Mouse (Mus musculus): ENCODE results near the gene Theg. TPM values are rescaled to one million over a fixed set of nuclear protein-coding genes. Genes with fewer than 3 reads are reported as not detected.

Theg gene
- total and polyA plus RNA-seq, 3 experiments: not detected

GRCm38 (mm10) chr10:79615860-79616259 is 28.7 kb upstream of the Theg start:
- no peaks in the 10 kb centered on the region for H3K27me3 ChIP-seq (ENCODE audit: control insufficient read depth in 1 of 2, insufficient read depth in 2 of 2, low read length in 2 of 2)
- H3K4me1 ChIP-seq (ENCODE audit: control insufficient read depth in 1 of 2, insufficient read depth in 2 of 2, low read length in 2 of 2): no peaks in the 10 kb centered on the region
- DNase-seq (ENCODE audit: low read depth, low spot score): no peak

GRCm38 (mm10) chr10:79614305-79614643 is 27.1 kb upstream of the Theg start:
- no peaks in the 10 kb centered on the region for H3K4me1 ChIP-seq (ENCODE audit: control insufficient read depth in 1 of 2, insufficient read depth in 2 of 2, low read length in 2 of 2)
- H3K79me2 ChIP-seq (ENCODE audit: control insufficient read depth, insufficient read depth, low read length, poor library complexity): no peaks in the 10 kb centered on the region
- TF ChIP-seq ELF1 (IDR thresholded peaks at IDR 0.05; ENCODE audit: low read depth, low read length) (no peak), ZMIZ1 (IDR thresholded peaks at IDR 0.05; ENCODE audit: low read depth, low read length) (no peak), USF2 (IDR thresholded peaks at IDR 0.05; ENCODE audit: borderline replicate concordance in 1 of 2, insufficient read depth in 1 of 2, low read depth in 1 of 2, low read length in 2 of 2) (no peak), SMC3 (IDR thresholded peaks at IDR 0.05; ENCODE audit: low read depth, low read length) (no peak), MAZ (IDR thresholded peaks at IDR 0.05; ENCODE audit: low read depth, low read length) (no peak), HCFC1 (IDR thresholded peaks at IDR 0.05; ENCODE audit: low read depth, low read length) (no peak), USF1 (IDR thresholded peaks at IDR 0.05; ENCODE audit: low read depth, low read length) (no peak), TAL1 (IDR thresholded peaks at IDR 0.05; ENCODE audit: low read length) (no peak), NRF1 (IDR thresholded peaks at IDR 0.05; ENCODE audit: insufficient read depth, low read depth, low read length, poor library complexity, severe bottlenecking) (no peak), GABPA (IDR thresholded peaks at IDR 0.05; ENCODE audit: low read depth, low read length) (no peak), TCF12 (IDR thresholded peaks at IDR 0.05; ENCODE audit: low read depth, low read length) (no peak), NELFE (IDR thresholded peaks at IDR 0.05; ENCODE audit: low read depth, low read length) (no peak), POLR2A (IDR thresholded peaks at IDR 0.05; ENCODE audit: control insufficient read depth in 1 of 2, insufficient read depth in 1 of 2, low read depth in 1 of 2, low read length in 2 of 2, poor library complexity in 1 of 2) (no peak), EP300 (IDR thresholded peaks at IDR 0.05; ENCODE audit: low read depth in 1 of 2, low read length in 2 of 2) (no peak), GATA1 (IDR thresholded peaks at IDR 0.05; ENCODE audit: low read depth, low read length) (no peak), SIN3A (IDR thresholded peaks at IDR 0.05; ENCODE audit: low read length) (no peak), CHD1 (IDR thresholded peaks at IDR 0.05; ENCODE audit: low read depth, low read length) (no peak)
- no peaks in the 10 kb centered on the region for H3K36me3 ChIP-seq (ENCODE audit: control insufficient read depth in 1 of 2, insufficient read depth in 2 of 2, low read length in 2 of 2)
- no peak overlapping the region for H3K9ac ChIP-seq (ENCODE audit: control insufficient read depth, low read depth, low read length, poor library complexity, severe bottlenecking)
- H3K27ac ChIP-seq (ENCODE audit: control insufficient read depth, low read depth, low read length): no peak overlapping the region
- DNase-seq (ENCODE audit: low read depth, low spot score): no peak
- no peaks in the 10 kb centered on the region for H3K27me3 ChIP-seq (ENCODE audit: control insufficient read depth in 1 of 2, insufficient read depth in 2 of 2, low read length in 2 of 2)
- no peaks in the 10 kb centered on the region for H3K9me3 ChIP-seq (replicated peaks; ENCODE audit: insufficient read depth, low read length)
- H3K4me3 ChIP-seq (ENCODE audit: control insufficient read depth in 1 of 2, insufficient read depth in 1 of 2, low read depth in 2 of 2, low read length in 2 of 2): no peak overlapping the region

More at GRCm38 (mm10) chr10:79615860-79616259, 28.7 kb upstream of the Theg start:
- Histone ChIP-seq H3K4me3 (ENCODE audit: control insufficient read depth in 1 of 2, insufficient read depth in 1 of 2, low read depth in 2 of 2, low read length in 2 of 2) (no peak overlapping the region), H3K79me2 (ENCODE audit: control insufficient read depth, insufficient read depth, low read length, poor library complexity) (no peaks in the 10 kb centered on the region), H3K36me3 (ENCODE audit: control insufficient read depth in 1 of 2, insufficient read depth in 2 of 2, low read length in 2 of 2) (no peaks in the 10 kb centered on the region), H3K9me3 (replicated peaks; ENCODE audit: insufficient read depth, low read length) (no peaks in the 10 kb centered on the region), H3K27ac (ENCODE audit: control insufficient read depth, low read depth, low read length) (no peak overlapping the region), H3K9ac (ENCODE audit: control insufficient read depth, low read depth, low read length, poor library complexity, severe bottlenecking) (no peak overlapping the region)
- TF ChIP-seq GATA1 (IDR thresholded peaks at IDR 0.05; ENCODE audit: low read depth, low read length) (no peak), NRF1 (IDR thresholded peaks at IDR 0.05; ENCODE audit: insufficient read depth, low read depth, low read length, poor library complexity, severe bottlenecking) (no peak), MAX (IDR thresholded peaks at IDR 0.05; ENCODE audit: low read length) (no peak), KAT2A (conservative IDR thresholded peaks at IDR 0.05; ENCODE audit: low read depth, low read length) (no peak), CTCF (IDR thresholded peaks at IDR 0.05 in 2 of 3, conservative IDR thresholded peaks at IDR 0.05 in 1 of 3; ENCODE audit: control insufficient read depth in 1 of 3, insufficient read depth in 1 of 3, low read depth in 2 of 3, low read length in 3 of 3, poor library complexity in 1 of 3, severe bottlenecking in 1 of 3) (no peak), SMC3 (IDR thresholded peaks at IDR 0.05; ENCODE audit: low read depth, low read length) (no peak), UBTF (IDR thresholded peaks at IDR 0.05; ENCODE audit: borderline replicate concordance, insufficient read depth, low read depth, low read length) (no peak), MEF2A (IDR thresholded peaks at IDR 0.05; ENCODE audit: extremely low read depth, insufficient replicate concordance, low read depth, low read length, poor library complexity, severe bottlenecking) (no peak), EP300 (IDR thresholded peaks at IDR 0.05; ENCODE audit: low read depth in 1 of 2, low read length in 2 of 2) (no peak)

Data from MEL (cell line).